8 mouse cellular contexts compared by ENCODE assay signal in genomic region chr1:151011056-151011455, GRCm38 (mm10). TPM values are rescaled to one million over a fixed set of nuclear protein-coding genes. Genes with fewer than 3 reads are reported as not detected.
DNase-seq lines count a peak whose midpoint lies in the region; ATAC-seq and TF ChIP-seq lines count a peak whose summit lies in the region.

No protein-coding gene starts in this region.

- H3K79me3 ChIP-seq in C2C12 (ENCODE audit: low read depth): no peaks in the 10 kb centered on the region

- H3K27ac ChIP-seq in kidney, postnatal 0 days: no peak overlapping the region
- no peak overlapping the region for H3K27ac ChIP-seq in liver, embryonic 13.5 days

- peak; percentile 47 for TF ChIP-seq CTCF in C2C12 (IDR thresholded peaks at IDR 0.05; ENCODE audit: control insufficient read depth, insufficient read depth, insufficient read length)
- peak; percentile 78 for TF ChIP-seq CTCF in kidney, postnatal 0 days (IDR thresholded peaks at IDR 0.05; ENCODE audit: low read depth)

- DNase-seq in NIH3T3 (ENCODE audit: low read depth): peak; percentile 46
- DNase-seq in cerebellum, adult 9-11 months: peak; percentile 17
- DNase-seq in frontal cortex, postnatal 36 days (ENCODE audit: low spot score in 2 of 2): peak; percentile 42 to 57
- DNase-seq in kidney, postnatal 0 days (ENCODE audit: low spot score): peak; percentile 81
- peak; percentile 15 for DNase-seq in liver, embryonic 13.5 days
- peak; percentile 21 for DNase-seq in ovary, postnatal 10 days (ENCODE audit: low spot score)
- peak; percentile 64 to 76 for DNase-seq in thymus, postnatal 36 days

- no peaks in the 10 kb centered on the region for H3K36me3 ChIP-seq in C2C12 (ENCODE audit: control insufficient read depth, insufficient read depth)
- H3K36me3 ChIP-seq in kidney, postnatal 0 days (ENCODE audit: insufficient read depth, low read length): no peaks in the 10 kb centered on the region
- no peaks in the 10 kb centered on the region for H3K36me3 ChIP-seq in liver, embryonic 13.5 days

- H3ac ChIP-seq in C2C12 (ENCODE audit: control insufficient read depth, insufficient read length, low read depth): no peak overlapping the region

- H3K27me3 ChIP-seq in C2C12 (ENCODE audit: control insufficient read depth, insufficient read depth, insufficient read length): no peaks in the 10 kb centered on the region
- no peaks in the 10 kb centered on the region for H3K27me3 ChIP-seq in kidney, postnatal 0 days (ENCODE audit: insufficient read depth, low read length)
- peaks cover 3% of the 10 kb centered on the region; the same call in 1 of the 2 replicates for H3K27me3 ChIP-seq in liver, embryonic 13.5 days

- no peak overlapping the region for H3K9ac ChIP-seq in kidney, postnatal 0 days (ENCODE audit: low read depth, low read length)
- no peak overlapping the region for H3K9ac ChIP-seq in liver, embryonic 13.5 days

- no peak overlapping the region for H3K4me3 ChIP-seq in C2C12 (ENCODE audit: insufficient read depth, poor library complexity, severe bottlenecking)
- H3K4me3 ChIP-seq in kidney, postnatal 0 days (replicated peaks; ENCODE audit: low read depth, low read length): no peak overlapping the region
- H3K4me3 ChIP-seq in liver, embryonic 13.5 days (replicated peaks): no peak overlapping the region

- H3K79me2 ChIP-seq in C2C12 (ENCODE audit: control insufficient read depth, insufficient read depth): no peaks in the 10 kb centered on the region

- WGBS in kidney, postnatal 0 days: 36% methylated on average over 7 of the region's 7 CpGs
- WGBS in liver, embryonic 13.5 days (ENCODE audit: insufficient replicate concordance): 21% methylated on average over 7 of the region's 7 CpGs

- H3K4me1 ChIP-seq in kidney, postnatal 0 days (replicated peaks; ENCODE audit: insufficient read depth, low read length): 0 out of 2 replicates have a peak, but pooled peaks cover 6% of the 10 kb centered on the region
- H3K4me1 ChIP-seq in liver, embryonic 13.5 days (replicated peaks): no peaks in the 10 kb centered on the region

- ATAC-seq in kidney, postnatal 0 days (replicated peaks; ENCODE audit: low FRiP score, low read depth): 0 out of 2 replicates have a peak, but pooled peaks have one; percentile 31
- ATAC-seq in liver, embryonic 13.5 days (ENCODE audit: low read depth): peak; percentile 23; the same call in 1 of the 2 replicates

- H3K4me2 ChIP-seq in kidney, postnatal 0 days (ENCODE audit: low read length): no peak overlapping the region
- no peak overlapping the region for H3K4me2 ChIP-seq in liver, embryonic 13.5 days

- no peaks in the 10 kb centered on the region for H3K9me3 ChIP-seq in kidney, postnatal 0 days (replicated peaks; ENCODE audit: low read length)
- H3K9me3 ChIP-seq in liver, embryonic 13.5 days (replicated peaks): no peaks in the 10 kb centered on the region

TF ChIP-seq in C2C12, 6 proteins besides CTCF, POLR2A, EP300 and RAD21:
- no peak for TF ChIP-seq USF1 (IDR thresholded peaks at IDR 0.05; ENCODE audit: low read depth)
- no peak for TF ChIP-seq MYOD1 (IDR thresholded peaks at IDR 0.05; ENCODE audit: control insufficient read depth, insufficient read length, low read depth)
- no peak for TF ChIP-seq CEBPB (IDR thresholded peaks at IDR 0.05; ENCODE audit: low read depth)
- no peak for TF ChIP-seq MAX (IDR thresholded peaks at IDR 0.05)
- no peak for TF ChIP-seq FOSL1 (IDR thresholded peaks at IDR 0.05; ENCODE audit: insufficient read depth, low read length, poor library complexity, severe bottlenecking)
- TF ChIP-seq MYOG (IDR thresholded peaks at IDR 0.05; ENCODE audit: control insufficient read depth, extremely low read depth, insufficient read length): no peak

RNA-seq across cellular contexts. Expression of gene Hmcn1, which starts 17.8 kb away (rescaled TPM):
- 0.13 TPM for polyA plus RNA-seq in C2C12 (2012; fragmentation: generic; extraction: Trizol)
- polyA plus RNA-seq in kidney, postnatal 0 days (2015; fragmentation: Nextera tagmentation; extraction: Ambion mirVana): 27.8 and 31.6 TPM in 2 replicates
- 1.9 and 2.6 TPM in 2 replicates for polyA plus RNA-seq in liver, embryonic 13.5 days (2015; fragmentation: Nextera tagmentation; extraction: Ambion mirVana)

Comparison
In these comparisons a context has a peak if more than half of its experiments do, and no peak if none do; other contexts are left out.
1. DNase-seq: peak in every context shown above with its lines; median percentile 81 in kidney, postnatal 0 days; 70 in thymus, postnatal 36 days; 50 in frontal cortex, postnatal 36 days; 46 in NIH3T3; 21 in ovary, postnatal 10 days; 17 in cerebellum, adult 9-11 months; 15 in liver, embryonic 13.5 days.